Mouse (Mus musculus): ENCODE measurements at regions not wholly inside any gene's neighbourhood (a gene's known extent, or its start where the extent isn't known, plus 50 kb on each side); places are given as distances from the start of the nearest gene placed in this dataset.
A peak's percentile ranks its signal among the peaks of the same experiment; 100 is the strongest.

DNA sequence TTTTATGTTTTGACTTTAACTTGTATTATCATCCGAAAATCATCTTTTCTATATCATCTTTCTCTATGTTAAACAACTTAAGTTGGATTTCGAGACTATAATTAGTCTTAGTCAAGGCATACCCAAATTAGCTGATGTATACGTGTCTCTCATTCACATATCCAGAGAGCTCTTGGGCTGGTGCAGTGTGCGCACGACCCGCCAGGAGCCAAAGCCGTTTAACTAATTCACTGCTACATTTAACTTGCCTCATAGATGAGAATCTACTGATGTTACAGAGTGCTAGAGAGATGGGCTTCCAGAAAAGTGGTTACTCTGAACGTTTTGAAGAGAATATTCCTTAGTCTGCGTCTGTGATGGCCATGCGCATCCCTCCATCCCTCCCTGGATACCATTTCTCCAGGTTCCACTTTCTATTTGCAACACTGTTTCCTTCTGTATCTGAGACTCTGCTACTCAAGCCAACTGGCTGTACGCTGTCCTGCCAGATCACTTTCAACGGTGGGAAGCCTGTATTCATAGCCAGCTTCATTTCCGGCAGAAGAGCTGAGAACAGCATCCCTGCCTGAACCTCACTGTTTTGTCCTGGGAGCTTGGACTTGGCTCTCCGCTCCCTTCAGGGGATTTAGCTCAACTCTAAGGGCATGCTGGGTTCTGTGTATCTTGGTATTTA lies 74.2 kb upstream of the Atp5g3 start:
- no peak for DNase-seq

DNA sequence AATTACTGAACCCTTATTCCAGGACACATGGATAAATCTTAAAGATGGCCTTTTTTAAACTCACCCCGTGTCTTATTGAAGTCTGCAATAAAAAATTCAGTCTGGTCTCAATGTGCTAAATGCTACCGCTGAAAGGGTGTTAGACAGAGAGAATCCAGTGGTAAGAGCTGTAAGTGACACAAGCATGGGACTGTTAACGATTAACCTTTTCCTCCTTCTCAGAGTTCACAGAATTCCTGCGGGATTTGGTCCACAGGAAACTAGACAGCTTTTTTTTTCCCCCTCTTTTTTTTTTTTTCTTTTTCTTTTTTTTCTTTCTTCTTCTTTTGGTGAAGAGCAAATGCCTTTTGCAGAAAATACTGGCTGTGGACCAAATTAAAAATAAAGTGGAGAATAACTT lies 72.0 kb upstream of the Atp5g3 start:
- DNase-seq: no peak

DNA sequence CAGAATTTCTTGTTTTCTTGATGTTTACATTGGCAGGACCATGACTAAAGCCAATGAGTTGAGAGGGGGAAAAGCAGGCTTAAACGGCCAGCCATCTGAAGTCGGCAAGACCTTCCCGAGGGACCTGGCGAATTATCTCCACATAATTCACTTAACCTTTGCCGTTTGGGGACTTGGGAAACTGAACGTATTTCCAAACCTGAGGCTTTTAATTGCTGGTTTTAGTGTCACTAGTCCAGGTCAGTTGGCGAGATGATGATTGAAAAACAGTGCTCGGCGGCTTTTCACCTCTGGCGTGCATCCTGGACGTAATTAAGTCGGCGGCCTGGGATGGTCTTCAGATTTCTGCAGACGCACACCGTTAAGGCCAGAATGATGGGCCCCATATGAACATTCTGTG lies 66.9 kb upstream of the Atp5g3 start:
- no peak for DNase-seq

DNA sequence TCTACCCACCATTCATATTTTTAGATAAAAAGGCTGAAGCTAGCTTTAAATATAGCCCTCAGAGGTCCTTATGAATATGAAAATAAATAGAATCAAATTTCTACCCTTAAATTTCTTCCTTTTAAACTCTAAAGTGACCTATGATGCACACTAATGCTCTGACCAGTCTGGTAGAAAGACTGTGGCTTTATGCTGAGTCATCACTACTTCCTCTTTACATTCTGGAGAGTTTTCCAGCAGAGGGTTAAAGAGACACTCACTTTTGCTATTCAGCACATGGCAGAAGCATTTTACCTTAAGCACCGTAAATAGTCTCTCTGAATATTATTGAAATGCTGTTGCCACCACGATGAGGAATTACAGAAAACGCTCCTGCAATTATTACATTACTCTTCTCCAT lies 62.6 kb upstream of the Atp5g3 start:
- DNase-seq: no peak

DNA sequence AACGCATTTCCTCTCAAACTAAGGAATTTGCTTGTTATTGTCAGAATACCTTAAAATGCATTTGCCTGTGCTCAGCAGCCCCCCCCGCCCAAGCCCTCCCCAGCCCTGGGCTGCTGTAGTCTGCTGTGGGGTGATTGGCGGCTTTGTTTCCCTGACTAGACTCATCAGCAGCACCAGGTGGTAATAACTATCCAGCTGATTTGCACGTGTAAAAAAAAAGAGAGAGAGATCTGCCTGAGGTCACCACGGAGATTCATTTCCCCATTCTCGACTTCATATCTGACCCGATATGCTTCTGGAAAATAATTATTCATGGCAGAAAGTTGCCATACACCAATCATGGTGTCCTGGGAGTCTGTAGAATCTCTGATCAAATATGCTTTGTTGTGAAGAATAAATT lies 56.5 kb upstream of the Atp5g3 start:
- DNase-seq: no peak

DNA sequence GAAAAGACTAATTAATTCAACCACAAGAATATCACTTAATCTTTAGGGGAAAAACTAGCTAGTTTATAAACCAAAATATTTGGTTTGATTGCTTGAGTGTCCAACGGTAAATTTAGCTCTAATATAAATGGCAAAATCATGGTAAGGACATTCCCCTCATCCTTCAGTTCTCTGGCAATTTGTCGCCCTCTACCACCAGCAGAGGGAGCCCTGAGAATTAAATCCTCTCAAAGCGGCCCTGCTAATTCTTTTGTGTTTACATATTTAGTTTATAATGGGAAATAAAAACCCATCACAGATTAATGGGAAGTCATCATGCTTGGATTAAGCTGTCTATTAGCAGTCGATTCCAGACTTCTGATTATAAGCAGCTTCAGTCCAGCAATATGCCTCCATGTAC lies 54.5 kb upstream of the Atp5g3 start:
- peak in 1 of 2 experiments; percentile 62 for DNase-seq

All from kidney, postnatal 25 days (tissue).